Mouse (Mus musculus): ENCODE measurements around the gene Abcb1b. TPM values are rescaled to one million over a fixed set of nuclear protein-coding genes. Genes with fewer than 3 reads are reported as not detected.
"Not testable (repeated sequence)": the region's sequence is repeated elsewhere in the genome, so short reads cannot be mapped to it uniquely, and the experiment has no call there.

The Abcb1b gene
- polyA plus RNA-seq, 1 experiment from 2014 or later, result 1.9 TPM

DNA sequence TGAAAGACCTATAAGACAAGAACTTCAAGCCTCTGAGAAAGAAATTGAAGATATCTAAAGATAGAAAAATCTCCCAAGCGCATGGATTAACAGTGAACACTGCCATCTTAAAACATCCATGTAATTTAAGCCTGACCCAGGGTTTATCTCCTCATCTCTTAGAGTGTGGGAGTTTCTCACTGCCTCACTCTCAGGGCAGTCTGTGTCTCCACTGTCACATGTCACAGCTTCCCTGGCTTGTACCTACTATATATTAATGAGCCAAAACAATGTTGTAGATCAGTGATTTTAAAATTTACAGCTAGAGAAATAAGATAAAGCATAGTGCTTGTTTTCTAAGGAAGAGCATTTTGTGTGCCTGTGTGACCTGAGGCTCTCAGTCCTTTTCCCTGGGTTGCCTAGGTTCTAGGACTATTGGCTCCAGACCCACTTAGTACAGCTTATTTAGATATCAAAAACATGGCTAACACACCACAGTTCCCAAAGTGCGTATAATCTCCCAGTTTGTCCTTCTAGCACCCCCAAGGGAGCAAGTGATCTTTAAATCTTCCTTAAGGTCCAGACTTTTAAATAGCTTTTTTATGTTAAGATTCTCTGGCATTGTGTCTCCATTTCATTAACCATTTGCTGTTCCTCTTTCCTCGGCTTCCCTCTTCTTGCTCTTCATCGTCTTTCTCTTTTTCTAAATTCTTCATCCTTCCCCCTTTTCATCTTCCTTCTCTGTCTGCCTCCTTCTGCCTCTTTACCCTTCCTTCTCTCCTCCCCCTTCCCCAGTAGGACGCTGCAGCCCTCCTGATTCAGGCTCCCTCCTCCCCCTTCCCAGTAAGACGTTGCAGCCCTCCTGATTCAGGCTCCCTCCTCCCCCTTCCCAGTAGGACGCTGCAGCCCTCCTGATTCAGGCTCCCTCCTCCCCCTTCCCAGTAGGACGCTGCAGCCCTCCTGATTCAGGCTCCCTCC lies 22.0 kb downstream of the Abcb1b start:
- Histone ChIP-seq H3K9ac (ENCODE audit: low read depth, low read length) (no peak overlapping the region), H3K4me2 (ENCODE audit: low read depth, low read length) (peak overlapping the region; percentile 38), H3K27ac (ENCODE audit: low read length) (no peak overlapping the region), H3K27me3 (replicated peaks; ENCODE audit: control insufficient read depth, insufficient read depth, low read length) (no peaks in the 10 kb centered on the region), H3K4me1 (ENCODE audit: control insufficient read depth, insufficient read depth, low read length) (no peaks in the 10 kb centered on the region), H3K4me3 (ENCODE audit: low read length) (peak overlapping the region; percentile 8), H3K36me3 (ENCODE audit: control insufficient read depth, insufficient read depth, low read length) (no peaks in the 10 kb centered on the region), H3K9me3 (ENCODE audit: control insufficient read depth, low read length) (no peaks in the 10 kb centered on the region)
- ATAC-seq, result no peak
- 17% methylated on average over 7 of the region's 8 CpGs for WGBS

- WGBS, result 1% methylated on average over 4 of the region's 6 CpGs
- not testable (repeated sequence) for H3K27ac ChIP-seq (ENCODE audit: low read length); ATAC-seq; H3K27me3 ChIP-seq (replicated peaks; ENCODE audit: control insufficient read depth, insufficient read depth, low read length); H3K9ac ChIP-seq (ENCODE audit: low read depth, low read length); H3K4me3 ChIP-seq (ENCODE audit: low read length); H3K9me3 ChIP-seq (ENCODE audit: control insufficient read depth, low read length); H3K4me1 ChIP-seq (ENCODE audit: control insufficient read depth, insufficient read depth, low read length); H3K36me3 ChIP-seq (ENCODE audit: control insufficient read depth, insufficient read depth, low read length)
- peak overlapping the region; percentile 38; the same call in 1 of the 2 replicates for H3K4me2 ChIP-seq (ENCODE audit: low read depth, low read length)
Measured at GRCm38 (mm10) chr5:8820592-8821104, 22.7 kb downstream of the Abcb1b start.

- no peaks in the 10 kb centered on the region for H3K36me3 ChIP-seq (ENCODE audit: control insufficient read depth, insufficient read depth, low read length)
- H3K9me3 ChIP-seq (ENCODE audit: control insufficient read depth, low read length), result no peaks in the 10 kb centered on the region
- no peak overlapping the region for H3K9ac ChIP-seq (ENCODE audit: low read depth, low read length)
- H3K4me2 ChIP-seq (ENCODE audit: low read depth, low read length), result no peak overlapping the region
- H3K4me1 ChIP-seq (ENCODE audit: control insufficient read depth, insufficient read depth, low read length), result no peaks in the 10 kb centered on the region
- 64% methylated on average over 8 of the region's 8 CpGs for WGBS
- ATAC-seq, result no peak
- no peak overlapping the region for H3K27ac ChIP-seq (ENCODE audit: low read length)
- H3K27me3 ChIP-seq (replicated peaks; ENCODE audit: control insufficient read depth, insufficient read depth, low read length), result no peaks in the 10 kb centered on the region
- H3K4me3 ChIP-seq (ENCODE audit: low read length), result no peak overlapping the region
Measured at GRCm38 (mm10) chr5:8838661-8839438, 40.9 kb downstream of the Abcb1b start.

DNA sequence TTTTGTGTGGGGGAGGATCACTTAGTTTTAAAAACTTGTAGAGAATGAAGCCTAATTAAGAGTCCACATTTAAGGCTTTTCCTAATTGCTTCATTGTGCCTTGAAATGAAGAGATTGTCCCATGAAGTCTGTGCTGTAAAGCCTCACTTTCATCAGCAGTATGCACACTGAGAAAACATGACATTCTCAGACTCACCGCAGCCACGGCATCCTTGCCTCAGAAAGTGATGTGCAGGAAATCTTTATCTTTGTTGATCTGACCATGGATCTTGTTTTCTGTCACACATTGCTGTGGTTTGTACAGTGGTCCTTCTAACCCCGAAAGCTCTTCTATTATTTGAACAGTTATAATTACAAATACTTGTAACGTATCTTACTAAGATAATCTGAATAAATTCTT lies 41.7 kb downstream of the Abcb1b start:
- no peak overlapping the region for H3K4me3 ChIP-seq (ENCODE audit: low read length)
- no peaks in the 10 kb centered on the region for H3K27me3 ChIP-seq (replicated peaks; ENCODE audit: control insufficient read depth, insufficient read depth, low read length)
- no peak overlapping the region for H3K4me2 ChIP-seq (ENCODE audit: low read depth, low read length)
- no peaks in the 10 kb centered on the region for H3K36me3 ChIP-seq (ENCODE audit: control insufficient read depth, insufficient read depth, low read length)
- ATAC-seq, result no peak
- H3K9me3 ChIP-seq (ENCODE audit: control insufficient read depth, low read length), result no peaks in the 10 kb centered on the region
- no peaks in the 10 kb centered on the region for H3K4me1 ChIP-seq (ENCODE audit: control insufficient read depth, insufficient read depth, low read length)
- no peak overlapping the region for H3K27ac ChIP-seq (ENCODE audit: low read length)
- H3K9ac ChIP-seq (ENCODE audit: low read depth, low read length), result no peak overlapping the region
- 91% methylated on average over 4 of the region's 4 CpGs for WGBS

DNA sequence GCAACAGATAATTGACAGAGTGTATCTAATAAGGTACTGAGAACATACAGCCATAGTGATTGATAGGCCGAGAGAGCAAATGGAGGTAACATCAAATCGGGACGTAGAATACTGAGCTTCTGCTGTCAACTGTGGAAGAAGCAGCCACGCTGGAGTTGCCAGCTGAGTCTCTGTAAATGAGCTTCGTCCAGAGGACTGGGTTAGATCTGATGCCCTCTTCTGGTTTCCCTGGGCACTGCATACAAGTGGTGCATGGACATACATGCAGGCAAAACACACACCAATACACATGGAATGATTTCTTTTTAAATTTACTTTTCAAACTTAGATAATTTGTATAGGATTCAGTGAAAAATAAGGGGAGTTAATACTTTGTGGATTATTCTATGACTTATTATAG lies 42.9 kb downstream of the Abcb1b start:
- H3K36me3 ChIP-seq (ENCODE audit: control insufficient read depth, insufficient read depth, low read length), result no peaks in the 10 kb centered on the region
- H3K4me1 ChIP-seq (ENCODE audit: control insufficient read depth, insufficient read depth, low read length), result no peaks in the 10 kb centered on the region
- H3K27ac ChIP-seq (ENCODE audit: low read length), result no peak overlapping the region
- H3K27me3 ChIP-seq (replicated peaks; ENCODE audit: control insufficient read depth, insufficient read depth, low read length), result no peaks in the 10 kb centered on the region
- no peak overlapping the region for H3K9ac ChIP-seq (ENCODE audit: low read depth, low read length)
- WGBS, result 39% methylated on average over 5 of the region's 5 CpGs
- no peaks in the 10 kb centered on the region for H3K9me3 ChIP-seq (ENCODE audit: control insufficient read depth, low read length)
- no peak overlapping the region for H3K4me2 ChIP-seq (ENCODE audit: low read depth, low read length)
- no peak overlapping the region for H3K4me3 ChIP-seq (ENCODE audit: low read length)
- no peak for ATAC-seq

- Histone ChIP-seq H3K27ac (ENCODE audit: low read length) (no peak overlapping the region), H3K9me3 (ENCODE audit: control insufficient read depth, low read length) (no peaks in the 10 kb centered on the region), H3K4me1 (ENCODE audit: control insufficient read depth, insufficient read depth, low read length) (no peaks in the 10 kb centered on the region), H3K36me3 (ENCODE audit: control insufficient read depth, insufficient read depth, low read length) (no peaks in the 10 kb centered on the region), H3K4me3 (ENCODE audit: low read length) (no peak overlapping the region), H3K9ac (ENCODE audit: low read depth, low read length) (no peak overlapping the region), H3K4me2 (ENCODE audit: low read depth, low read length) (no peak overlapping the region), H3K27me3 (replicated peaks; ENCODE audit: control insufficient read depth, insufficient read depth, low read length) (no peaks in the 10 kb centered on the region)
- 28% methylated on average over 3 of the region's 3 CpGs for WGBS
- ATAC-seq, result no peak
Measured at GRCm38 (mm10) chr5:8842815-8843214, 44.9 kb downstream of the Abcb1b start.

DNA sequence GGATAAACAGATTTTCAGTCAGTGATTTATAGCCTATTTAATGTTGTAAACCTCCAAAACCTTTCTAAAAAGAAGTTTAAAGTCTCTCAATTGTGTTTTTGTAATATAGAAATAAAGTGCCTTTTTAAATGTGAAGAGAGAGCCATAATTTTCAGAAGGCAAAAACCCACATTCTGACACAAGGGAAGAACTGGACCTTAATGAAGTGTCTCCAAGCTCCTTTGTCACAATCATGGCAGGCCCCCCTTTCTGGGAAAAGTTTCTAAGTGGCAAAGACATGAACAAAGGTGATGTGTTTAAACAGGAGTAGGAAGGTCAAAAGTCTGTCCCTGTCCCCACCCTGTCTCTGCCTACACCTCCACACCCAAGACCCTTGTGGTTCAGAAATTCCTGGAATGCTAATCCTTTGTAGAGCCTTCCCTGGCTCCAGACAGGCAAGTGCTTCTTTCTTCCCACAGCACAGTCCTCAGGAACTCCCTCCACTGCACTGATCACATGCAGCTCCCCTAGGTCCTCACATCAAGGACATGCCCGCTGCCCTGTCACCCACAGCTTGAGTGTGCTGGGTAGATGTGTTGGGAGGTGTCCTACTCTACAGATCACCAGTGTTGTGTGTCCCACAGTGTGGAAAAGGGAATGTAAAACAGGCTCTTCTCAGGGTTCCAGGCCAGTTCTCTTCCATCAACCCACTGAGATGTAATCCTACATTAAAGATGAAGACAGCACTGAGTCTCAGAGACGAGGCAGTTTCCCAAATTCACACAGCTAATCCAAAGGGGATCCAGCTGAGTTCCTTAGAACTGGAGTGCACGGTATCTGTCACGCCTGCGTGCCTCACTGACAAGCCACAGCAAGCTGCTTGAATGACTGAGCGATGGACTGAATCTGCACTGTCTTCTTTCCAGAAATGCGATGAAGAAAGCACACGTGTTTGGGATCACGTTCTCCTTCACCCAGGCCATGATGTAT lies 50.9 kb downstream of the Abcb1b start:
- H3K27ac ChIP-seq (ENCODE audit: low read length); H3K36me3 ChIP-seq (ENCODE audit: control insufficient read depth, insufficient read depth, low read length); H3K9me3 ChIP-seq (ENCODE audit: control insufficient read depth, low read length); H3K4me2 ChIP-seq (ENCODE audit: low read depth, low read length); ATAC-seq; H3K4me3 ChIP-seq (ENCODE audit: low read length); H3K9ac ChIP-seq (ENCODE audit: low read depth, low read length); H3K27me3 ChIP-seq (replicated peaks; ENCODE audit: control insufficient read depth, insufficient read depth, low read length); H3K4me1 ChIP-seq (ENCODE audit: control insufficient read depth, insufficient read depth, low read length): not testable (repeated sequence)
- 67% methylated on average over 5 of the region's 9 CpGs for WGBS

- Histone ChIP-seq H3K4me1 (ENCODE audit: control insufficient read depth, insufficient read depth, low read length) (no peaks in the 10 kb centered on the region), H3K9ac (ENCODE audit: low read depth, low read length) (no peak overlapping the region), H3K4me2 (ENCODE audit: low read depth, low read length) (no peak overlapping the region), H3K27me3 (replicated peaks; ENCODE audit: control insufficient read depth, insufficient read depth, low read length) (no peaks in the 10 kb centered on the region), H3K4me3 (ENCODE audit: low read length) (no peak overlapping the region), H3K27ac (ENCODE audit: low read length) (no peak overlapping the region), H3K36me3 (ENCODE audit: control insufficient read depth, insufficient read depth, low read length) (no peaks in the 10 kb centered on the region), H3K9me3 (ENCODE audit: control insufficient read depth, low read length) (no peaks in the 10 kb centered on the region)
- ATAC-seq, result no peak
- 64% methylated on average over 4 of the region's 4 CpGs for WGBS
Measured at GRCm38 (mm10) chr5:8850851-8851250, 52.9 kb downstream of the Abcb1b start.

Data from intestine, embryonic 16.5 days (tissue).